ENCODE assay signal across 18 mouse cellular contexts in the genomic region with DNA sequence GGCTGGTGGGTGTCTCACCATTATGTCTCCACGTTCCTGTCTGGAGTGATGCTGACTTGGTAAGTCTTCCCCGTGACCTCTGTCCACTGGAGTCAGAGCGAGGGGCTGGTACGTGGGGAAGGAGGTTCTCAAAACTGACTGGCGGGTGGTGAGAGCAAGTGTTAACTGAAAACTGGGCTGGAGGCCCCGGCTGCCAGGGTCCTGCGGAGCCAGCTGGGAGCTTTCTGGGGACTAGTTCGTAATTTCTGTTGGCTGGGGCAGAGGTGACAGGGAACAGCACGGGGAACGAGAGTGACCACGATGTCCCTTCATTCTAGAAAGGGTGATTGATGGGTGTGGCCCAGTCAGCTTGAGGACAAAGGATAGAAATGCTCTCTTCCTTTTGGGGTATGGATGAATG. TPM values are rescaled to one million over a fixed set of nuclear protein-coding genes. Genes with fewer than 3 reads are reported as not detected.
A peak's percentile ranks its signal among the peaks of the same experiment; 100 is the strongest.
DNase-seq lines count a peak whose midpoint lies in the region; ATAC-seq and TF ChIP-seq lines count a peak whose summit lies in the region.
"Had no signal": no experiment of that assay in that cellular context is flagged by ENCODE, and none has a peak within 500 bp of the region (broad histone marks: within the 10 kb centered on the region; RNA-seq: fewer than 3 reads in every experiment).

No protein-coding gene starts in this region.

- DNase-seq in heart, adult 11 months = peak; percentile 91
- DNase-seq in heart, postnatal 10 days = no peak
- no peak for DNase-seq in hindbrain, postnatal 0 days (ENCODE audit: low spot score)
- peak; percentile 69 for DNase-seq in lung, postnatal 0 days (ENCODE audit: low spot score)
- no peak for DNase-seq in lung, postnatal 25 days (ENCODE audit: low spot score)
- DNase-seq: adrenal gland, adult 2 months; cerebellum, adult 11-12 months; cerebellum, adult 9-10 months; gastrocnemius, postnatal 14 days had no signal

- H3K4me1 ChIP-seq in hindbrain, embryonic 13.5 days (replicated peaks) = peaks cover 29% of the 10 kb centered on the region
- peaks cover 11% of the 10 kb centered on the region; the same call in 1 of the 2 replicates for H3K4me1 ChIP-seq in hindbrain, postnatal 0 days (ENCODE audit: insufficient read depth, low read length)
- peaks cover 6% of the 10 kb centered on the region; the same call in 1 of the 2 replicates for H3K4me1 ChIP-seq in lung, postnatal 0 days (ENCODE audit: insufficient read depth, low read depth, low read length)
- H3K4me1 ChIP-seq in brown adipose tissue, adult 24 weeks (ENCODE audit: control insufficient read depth, insufficient read depth, insufficient read length, low read length) = peaks cover 13% of the 10 kb centered on the region

- H3K9me3 ChIP-seq in hindbrain, embryonic 13.5 days = no peaks in the 10 kb centered on the region
- no peaks in the 10 kb centered on the region for H3K9me3 ChIP-seq in hindbrain, postnatal 0 days (ENCODE audit: low read length)
- H3K9me3 ChIP-seq in lung, postnatal 0 days (ENCODE audit: low read length) = no peaks in the 10 kb centered on the region
- H3K9me3 ChIP-seq: embryonic facial prominence, embryonic 12.5 days; forebrain, embryonic 12.5 days had no signal

- no peak overlapping the region for H3K4me3 ChIP-seq in hindbrain, embryonic 13.5 days
- H3K4me3 ChIP-seq in hindbrain, postnatal 0 days (ENCODE audit: low read length) = no peak overlapping the region
- no peak overlapping the region for H3K4me3 ChIP-seq in lung, postnatal 0 days (ENCODE audit: low read depth, low read length)
- no peak overlapping the region for H3K4me3 ChIP-seq in brown adipose tissue, adult 24 weeks (ENCODE audit: insufficient read depth, low read depth, low read length)
- H3K4me3 ChIP-seq: embryonic facial prominence, embryonic 12.5 days; forebrain, embryonic 12.5 days had no signal

- 33% methylated on average over 11 of the region's 11 CpGs for whole genome bisulfite sequencing in hindbrain, embryonic 13.5 days
- WGBS in hindbrain, postnatal 0 days = 44% methylated on average over 11 of the region's 11 CpGs
- 37% methylated on average over 11 of the region's 11 CpGs for WGBS in lung, postnatal 0 days

- ATAC-seq in hindbrain, embryonic 13.5 days (ENCODE audit: low FRiP score) = no peak
- ATAC-seq in hindbrain, postnatal 0 days = no peak
- no peak for ATAC-seq in lung, postnatal 0 days
- ATAC-seq: activated CD4-positive, CD25-positive, alpha-beta regulatory T cell, adult 4 months; forebrain, embryonic 16.5 days; intestine, embryonic 16.5 days; Patski had no signal

- H3K9ac ChIP-seq in hindbrain, embryonic 13.5 days = peak overlapping the region; percentile 14; the same call in 1 of the 2 replicates
- H3K9ac ChIP-seq in hindbrain, postnatal 0 days (replicated peaks; ENCODE audit: low read length) = no peak overlapping the region
- no peak overlapping the region for H3K9ac ChIP-seq in lung, postnatal 0 days (replicated peaks; ENCODE audit: low read depth)
- H3K9ac ChIP-seq: embryonic facial prominence, embryonic 12.5 days had no signal

- no peak for TF ChIP-seq CTCF in hindbrain, postnatal 0 days (IDR thresholded peaks at IDR 0.05; ENCODE audit: low read depth)
- TF ChIP-seq CTCF in lung, postnatal 0 days (IDR thresholded peaks at IDR 0.05) = no peak

- TF ChIP-seq EP300 in lung, postnatal 0 days (IDR thresholded peaks at IDR 0.05) = no peak

- H3K36me3 ChIP-seq in hindbrain, embryonic 13.5 days = peaks cover 2% of the 10 kb centered on the region; the same call in 1 of the 2 replicates
- H3K36me3 ChIP-seq in hindbrain, postnatal 0 days (ENCODE audit: insufficient read depth, low read length) = no peaks in the 10 kb centered on the region; the same call in 1 of the 2 replicates
- no peaks in the 10 kb centered on the region for H3K36me3 ChIP-seq in lung, postnatal 0 days (ENCODE audit: insufficient read depth, low read length)
- H3K36me3 ChIP-seq: embryonic facial prominence, embryonic 12.5 days; forebrain, embryonic 12.5 days had no signal

- intact Hi-C loops in heart, postnatal 10 days (cut with DNase I) = loop anchor here (5.0 kb wide), 1 partner anchor 147 kb away; no protein-coding TSS in a partner anchor

- H3K27ac ChIP-seq in hindbrain, embryonic 13.5 days = no peak overlapping the region
- no peak overlapping the region for H3K27ac ChIP-seq in hindbrain, postnatal 0 days
- peak overlapping the region; percentile 26; the same call in 1 of the 2 replicates for H3K27ac ChIP-seq in lung, postnatal 0 days (ENCODE audit: low read length)
- H3K27ac ChIP-seq in brown adipose tissue, adult 24 weeks (replicated peaks; ENCODE audit: low read depth, low read length) = peak overlapping the region; percentile 79
- H3K27ac ChIP-seq: embryonic facial prominence, embryonic 12.5 days; forebrain, embryonic 12.5 days had no signal

- H3K27me3 ChIP-seq in hindbrain, embryonic 13.5 days = 0 out of 2 replicates have a peak, but pooled peaks cover 4% of the 10 kb centered on the region
- no peaks in the 10 kb centered on the region for H3K27me3 ChIP-seq in hindbrain, postnatal 0 days (ENCODE audit: insufficient read depth, low read length)
- H3K27me3 ChIP-seq in lung, postnatal 0 days (replicated peaks; ENCODE audit: insufficient read depth, low read length) = no peaks in the 10 kb centered on the region
- H3K27me3 ChIP-seq: CH12.LX; embryonic facial prominence, embryonic 12.5 days; forebrain, embryonic 12.5 days; Patski had no signal

- no peak overlapping the region for H3K4me2 ChIP-seq in hindbrain, embryonic 13.5 days
- no peak overlapping the region for H3K4me2 ChIP-seq in hindbrain, postnatal 0 days (ENCODE audit: low read depth, low read length)
- H3K4me2 ChIP-seq in lung, postnatal 0 days (replicated peaks; ENCODE audit: low read depth, low read length) = no peak overlapping the region
- H3K4me2 ChIP-seq: embryonic facial prominence, embryonic 12.5 days; forebrain, embryonic 12.5 days had no signal

RNA-seq across cellular contexts. Expression of a gene that starts 18.4 kb away (rescaled TPM):
- total RNA-seq in heart, postnatal 10 days (2021) = under 1 TPM; 0.64 to 0.77 TPM
- polyA plus RNA-seq in hindbrain, embryonic 13.5 days (2015; fragmentation: Nextera tagmentation; extraction: Ambion mirVana) = 5.1 and 5.8 TPM in 2 replicates
- total RNA-seq in hindbrain, postnatal 0 days (2014; rRNA removed) = 43.5 and 44.4 TPM in 2 replicates
- 36.6 and 36.8 TPM in 2 replicates for polyA plus RNA-seq in hindbrain, postnatal 0 days (2015; fragmentation: Nextera tagmentation; extraction: Ambion mirVana)
- polyA plus RNA-seq in lung, postnatal 0 days (2015; fragmentation: Nextera tagmentation; extraction: Ambion mirVana) = 12.4 and 16.8 TPM in 2 replicates
- polyA plus RNA-seq in brown adipose tissue, adult 24 weeks (2012; ENCODE audit: insufficient read depth, insufficient read length, missing spikeins) = 0.48 and 0.67 TPM in 2 replicates

RNA-seq across cellular contexts. Expression of a gene that starts 27.9 kb away (rescaled TPM):
- total RNA-seq in heart, postnatal 10 days (2021) = 10 to 100 TPM; 19.6 to 22.1 TPM
- 12.9 and 13.1 TPM in 2 replicates for polyA plus RNA-seq in hindbrain, embryonic 13.5 days (2015; fragmentation: Nextera tagmentation; extraction: Ambion mirVana)
- total RNA-seq in hindbrain, postnatal 0 days (2014; rRNA removed) = 4.8 TPM in 2 replicates
- 7.1 and 7.2 TPM in 2 replicates for polyA plus RNA-seq in hindbrain, postnatal 0 days (2015; fragmentation: Nextera tagmentation; extraction: Ambion mirVana)
- 6.2 and 7.2 TPM in 2 replicates for polyA plus RNA-seq in lung, postnatal 0 days (2015; fragmentation: Nextera tagmentation; extraction: Ambion mirVana)
- 5.4 and 8.3 TPM in 2 replicates for polyA plus RNA-seq in brown adipose tissue, adult 24 weeks (2012; ENCODE audit: insufficient read depth, insufficient read length, missing spikeins)

RNA-seq across cellular contexts. Expression of a gene that starts 45.9 kb away (rescaled TPM):
- 10 to 100 TPM; 11.1 to 11.7 TPM for total RNA-seq in heart, postnatal 10 days (2021)
- polyA plus RNA-seq in hindbrain, embryonic 13.5 days (2015; fragmentation: Nextera tagmentation; extraction: Ambion mirVana) = 18.0 and 18.6 TPM in 2 replicates
- 15.3 and 29.3 TPM in 2 replicates for total RNA-seq in hindbrain, postnatal 0 days (2014; rRNA removed)
- 17.7 and 19.6 TPM in 2 replicates for polyA plus RNA-seq in hindbrain, postnatal 0 days (2015; fragmentation: Nextera tagmentation; extraction: Ambion mirVana)
- polyA plus RNA-seq in lung, postnatal 0 days (2015; fragmentation: Nextera tagmentation; extraction: Ambion mirVana) = 11.9 and 12.2 TPM in 2 replicates
- 91.8 and 116 TPM in 2 replicates for polyA plus RNA-seq in brown adipose tissue, adult 24 weeks (2012; ENCODE audit: insufficient read depth, insufficient read length, missing spikeins)

RNA-seq across cellular contexts. Expression of a gene that starts 55.1 kb away (rescaled TPM):
- 10 to 100 TPM; 20.5 to 24.6 TPM for total RNA-seq in heart, postnatal 10 days (2021)
- polyA plus RNA-seq in hindbrain, embryonic 13.5 days (2015; fragmentation: Nextera tagmentation; extraction: Ambion mirVana) = 76.0 and 79.3 TPM in 2 replicates
- 28.5 and 30.8 TPM in 2 replicates for total RNA-seq in hindbrain, postnatal 0 days (2014; rRNA removed)
- 86.1 and 87.2 TPM in 2 replicates for polyA plus RNA-seq in hindbrain, postnatal 0 days (2015; fragmentation: Nextera tagmentation; extraction: Ambion mirVana)
- 61.3 and 62.0 TPM in 2 replicates for polyA plus RNA-seq in lung, postnatal 0 days (2015; fragmentation: Nextera tagmentation; extraction: Ambion mirVana)
- polyA plus RNA-seq in brown adipose tissue, adult 24 weeks (2012; ENCODE audit: insufficient read depth, insufficient read length, missing spikeins) = 18.4 and 19.5 TPM in 2 replicates

Comparison
In these comparisons a context has a peak if more than half of its experiments do, and no peak if none do; other contexts are left out.
1. DNase-seq: peak in heart, adult 11 months (single experiment) and lung, postnatal 0 days (single experiment); none in heart, postnatal 10 days (0 of 2), hindbrain, postnatal 0 days (single experiment) and lung, postnatal 25 days (single experiment).
2. H3K27ac ChIP-seq: peak in lung, postnatal 0 days (single experiment) and brown adipose tissue, adult 24 weeks (single experiment); none in hindbrain, embryonic 13.5 days (single experiment) and hindbrain, postnatal 0 days (single experiment).